Mouse (Mus musculus) layer of hippocampus, adult 8-10 months (tissue): ENCODE measurements at regions not wholly inside any gene's neighbourhood (a gene's known extent, or its start where the extent isn't known, plus 50 kb on each side); places are given as distances from the start of the nearest gene placed in this dataset.
A peak's percentile ranks its signal among the peaks of the same experiment; 100 is the strongest.
"Not testable (repeated sequence)": the region's sequence is repeated elsewhere in the genome, so short reads cannot be mapped to it uniquely, and the experiment has no call there.

Experiments
- DNase-seq, 2 experiments: peaks; one replicate each; pipeline ENCODE4 v3.0.0; 2022; ENCODE audit warnings: low spot score in 2 of 2

GRCm38 (mm10) chr2:55182416-55182815 is 253.4 kb upstream of the Kcnj3 start:
- DNase-seq = no peak

GRCm38 (mm10) chr2:55206891-55207290 is 228.9 kb upstream of the Kcnj3 start:
- DNase-seq = no peak

GRCm38 (mm10) chr2:55208620-55209019 is 227.2 kb upstream of the Kcnj3 start:
- DNase-seq = no peak

GRCm38 (mm10) chr2:55209848-55210390 is 225.9 kb upstream of the Kcnj3 start:
- peak in 1 of 2 experiments; percentile 13 for DNase-seq

GRCm38 (mm10) chr2:55211281-55211680 is 224.5 kb upstream of the Kcnj3 start:
- DNase-seq = no peak

- DNase-seq = no peak
Observed at GRCm38 (mm10) chr2:55222046-55222445, 213.7 kb upstream of the Kcnj3 start.

- not testable (repeated sequence) for DNase-seq
Observed at GRCm38 (mm10) chr2:55222741-55223140, 213.0 kb upstream of the Kcnj3 start.

GRCm38 (mm10) chr2:55228131-55228797 is 207.5 kb upstream of the Kcnj3 start:
- DNase-seq = peak; percentile 23 to 32

- no peak for DNase-seq
Observed at GRCm38 (mm10) chr2:55231841-55232240, 203.9 kb upstream of the Kcnj3 start.

- no peak for DNase-seq
Observed at GRCm38 (mm10) chr2:55253134-55253533, 182.6 kb upstream of the Kcnj3 start.

GRCm38 (mm10) chr2:55262721-55263278 is 173.0 kb upstream of the Kcnj3 start:
- no peak for DNase-seq

- DNase-seq = no peak
Observed at GRCm38 (mm10) chr2:55263847-55264449, 171.8 kb upstream of the Kcnj3 start.

- DNase-seq = peak in 1 of 2 experiments; percentile 34
Observed at GRCm38 (mm10) chr2:55306387-55306786, 129.4 kb upstream of the Kcnj3 start.

- no peak for DNase-seq
Observed at GRCm38 (mm10) chr2:55315627-55316026, 120.1 kb upstream of the Kcnj3 start.

- not testable (repeated sequence) for DNase-seq
Observed at GRCm38 (mm10) chr2:55354061-55354460, 81.7 kb upstream of the Kcnj3 start.
